Mouse (Mus musculus) heart, adult 18-20 months (tissue): ENCODE results near the gene Rnft2. TPM values are rescaled to one million over a fixed set of nuclear protein-coding genes. Genes with fewer than 3 reads are reported as not detected.

Experiments used
- DNase-seq, 2 experiments: peaks; one replicate each; pipeline ENCODE4 v3.0.0; 2021 to 2022; ENCODE audit warnings: mixed read lengths in 1 of 2
- total RNA-seq, 2 experiments: library from RNA; stranded (reverse); gene quantifications; 2 replicates each; pipeline ENCODE4 v1.2.3; 2021

The Rnft2 gene
- total RNA-seq, 2 experiments from 2014 or later = 1.3 to 2.2 TPM

DNA sequence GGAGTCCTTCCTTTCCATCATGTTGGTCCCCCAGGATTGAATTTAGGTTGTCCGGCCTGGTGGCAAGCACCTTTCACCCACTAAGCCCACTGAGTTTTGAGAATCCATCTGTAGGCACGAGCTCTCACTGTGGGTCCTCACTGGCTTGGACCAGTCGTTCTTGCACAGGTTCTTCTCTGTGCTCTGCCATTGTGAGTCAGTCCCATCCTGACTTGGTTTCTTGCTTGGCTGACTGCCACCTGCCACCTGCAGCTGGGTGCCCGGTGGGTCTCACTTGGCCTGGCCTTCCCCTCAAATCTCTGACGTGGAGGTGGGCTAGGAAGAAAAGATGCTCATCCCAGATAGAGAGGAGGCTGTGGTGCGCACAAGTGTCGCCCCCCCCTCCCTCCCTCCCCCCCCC is 6.1 kb upstream of the Rnft2 start:
- no peak for DNase-seq

GRCm38 (mm10) chr5:118247378-118247777 is 2.5 kb upstream of the Rnft2 start:
- no peak for DNase-seq

DNA sequence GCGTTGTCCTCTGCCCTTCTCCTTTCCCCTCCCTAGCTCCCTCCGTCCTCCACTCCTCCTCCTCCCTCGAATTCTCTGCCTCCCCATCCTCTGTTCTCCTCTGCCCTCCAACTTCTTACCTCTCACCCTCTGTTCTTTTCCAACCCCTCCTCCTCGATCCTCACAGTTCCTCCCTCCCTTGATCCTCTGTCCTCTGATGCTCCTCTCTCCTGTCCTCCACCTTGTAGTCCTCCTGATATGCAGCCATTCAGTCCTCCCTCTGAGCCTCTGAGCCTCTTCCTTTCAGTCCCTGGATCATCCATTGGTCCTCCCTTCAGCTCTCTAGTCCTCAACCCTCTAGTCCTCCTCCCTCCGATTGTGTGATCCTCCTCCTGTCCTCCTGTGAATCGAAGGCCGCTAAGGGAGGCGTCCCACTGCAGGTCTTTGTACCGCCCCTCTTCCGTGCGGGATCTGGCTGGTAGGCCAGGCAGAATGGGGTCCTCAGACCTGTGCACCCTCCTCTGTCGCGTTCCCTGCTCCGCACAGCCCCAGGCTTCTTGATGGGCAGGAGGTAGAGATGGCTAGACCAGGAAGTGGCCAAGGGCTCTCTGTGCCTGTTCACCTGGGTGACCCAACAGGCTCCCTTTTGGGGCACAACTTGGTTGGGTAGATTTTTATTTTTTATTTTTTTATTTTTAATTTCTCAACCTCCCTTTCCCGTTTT is 841 bp upstream of the Rnft2 start:
- DNase-seq = no peak

GRCm38 (mm10) chr5:118239671-118240070 is 5.2 kb downstream of the Rnft2 start:
- DNase-seq = peak; percentile 30 to 72

GRCm38 (mm10) chr5:118236891-118237290 is 8.0 kb downstream of the Rnft2 start:
- DNase-seq = no peak

- DNase-seq = no peak
Measured at GRCm38 (mm10) chr5:118230071-118230611, 14.8 kb downstream of the Rnft2 start.

- no peak for DNase-seq
Measured at GRCm38 (mm10) chr5:118223142-118223757, 21.7 kb downstream of the Rnft2 start.

GRCm38 (mm10) chr5:118217410-118217809 is 27.5 kb downstream of the Rnft2 start:
- DNase-seq = peak; percentile 67 to 70

- DNase-seq = peak; percentile 79
Measured at GRCm38 (mm10) chr5:118214418-118215154, 30.3 kb downstream of the Rnft2 start.

- DNase-seq = no peak
Measured at GRCm38 (mm10) chr5:118214012-118214411, 30.9 kb downstream of the Rnft2 start.

DNA sequence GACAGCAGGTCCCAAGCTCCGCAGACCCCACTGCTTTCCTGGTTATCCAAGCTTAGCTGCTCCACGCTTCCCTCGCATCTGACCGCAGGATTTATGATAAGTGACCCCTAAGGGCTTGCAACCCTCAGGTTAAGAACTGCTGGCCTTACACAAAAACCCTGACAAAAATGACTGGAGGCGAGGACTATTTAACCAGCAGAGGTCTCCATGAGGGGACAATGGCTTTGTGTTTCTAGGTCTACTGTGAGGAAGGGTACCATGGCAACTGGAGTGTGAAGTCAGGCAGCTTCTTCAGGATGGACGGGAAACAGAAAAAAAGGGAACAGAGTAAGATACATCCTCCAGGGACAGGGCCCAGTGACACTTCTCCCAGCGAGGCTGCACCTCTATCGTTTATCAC is 39.1 kb downstream of the Rnft2 start:
- DNase-seq = no peak

GRCm38 (mm10) chr5:118204675-118205440 is 40.1 kb downstream of the Rnft2 start:
- peak in 1 of 2 experiments; percentile 8 for DNase-seq

GRCm38 (mm10) chr5:118199670-118200069 is 45.2 kb downstream of the Rnft2 start:
- DNase-seq = peak in 1 of 2 experiments; percentile 16

DNA sequence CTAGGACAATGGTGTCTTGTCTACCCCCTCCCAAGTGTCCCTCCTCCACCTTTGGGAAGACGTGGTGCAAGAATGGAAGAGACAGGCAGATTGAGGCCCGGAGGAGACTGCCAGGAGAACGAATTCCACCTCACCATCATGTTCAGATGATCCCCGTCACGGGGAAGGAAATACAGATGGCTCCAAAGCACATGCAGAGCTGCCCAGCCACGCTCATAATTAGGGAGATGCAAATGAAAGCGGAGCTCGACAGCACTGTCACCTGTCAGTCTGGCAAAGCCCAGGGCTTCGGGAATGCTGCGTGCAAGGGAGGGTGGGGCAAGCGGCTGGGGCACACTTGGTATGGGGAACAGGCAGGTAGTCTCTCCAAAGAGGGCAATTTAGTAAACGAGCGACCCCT is 47.5 kb downstream of the Rnft2 start:
- no peak for DNase-seq

DNA sequence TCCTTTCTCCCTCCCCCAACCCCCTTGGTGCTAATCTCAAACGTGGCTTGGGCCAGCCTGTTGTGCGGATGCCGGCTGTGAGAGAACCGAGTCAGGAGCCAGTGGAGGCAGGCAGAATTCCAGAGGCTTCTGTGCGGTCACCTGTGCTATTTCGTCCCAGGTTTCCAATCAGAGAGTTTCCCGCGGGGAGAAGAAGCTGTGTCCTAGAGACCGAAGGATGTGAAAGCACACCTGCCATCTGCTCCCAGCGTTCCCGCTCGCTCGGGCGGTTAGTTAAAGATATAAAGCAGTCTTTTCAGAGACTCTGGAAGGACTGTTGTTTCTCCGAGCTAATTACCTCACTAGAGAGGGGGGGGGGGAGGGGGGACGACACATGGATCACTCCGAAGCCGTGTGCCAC is 52.7 kb downstream of the Rnft2 start:
- no peak for DNase-seq

DNA sequence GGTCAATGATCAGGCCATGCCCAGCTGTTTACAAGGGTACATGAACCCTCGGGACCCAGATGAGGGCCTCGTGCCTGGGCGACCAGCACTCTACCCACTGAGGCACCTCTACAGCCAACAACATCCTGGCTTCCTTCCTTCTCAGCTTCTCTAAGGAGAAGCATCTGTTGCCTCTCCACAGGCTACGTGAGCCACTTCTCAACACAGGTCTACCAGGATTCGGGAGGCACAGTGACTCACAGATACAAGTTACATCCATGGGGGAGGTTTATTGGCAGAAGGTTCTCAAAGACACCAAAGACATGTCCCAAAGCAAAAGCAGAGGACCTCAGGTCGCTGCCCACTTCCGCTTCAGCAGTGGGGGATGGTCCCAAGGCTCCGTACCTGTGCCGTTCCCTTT is 54.4 kb downstream of the Rnft2 start:
- no peak for DNase-seq

DNA sequence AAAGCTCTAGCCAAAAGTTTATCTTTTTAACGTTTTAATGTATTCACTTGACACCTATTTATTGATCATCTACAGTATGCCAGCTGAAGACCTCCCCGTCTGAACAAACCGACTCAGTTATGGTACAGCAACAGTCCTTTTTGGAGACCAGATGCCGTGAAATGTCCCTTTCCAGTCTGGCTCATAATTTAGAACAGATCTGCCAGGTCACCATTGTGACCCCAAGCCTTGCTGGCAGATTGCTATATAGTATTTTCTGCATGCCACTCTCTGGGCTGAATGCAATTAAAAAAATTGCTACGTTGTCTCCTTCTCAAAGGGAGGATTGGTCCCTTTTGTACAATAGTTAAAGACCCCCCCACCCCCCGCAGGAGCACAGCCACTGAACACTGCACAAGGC is 56.6 kb downstream of the Rnft2 start:
- DNase-seq = no peak

- DNase-seq = no peak
Measured at GRCm38 (mm10) chr5:118186903-118187633, 57.8 kb downstream of the Rnft2 start.

DNA sequence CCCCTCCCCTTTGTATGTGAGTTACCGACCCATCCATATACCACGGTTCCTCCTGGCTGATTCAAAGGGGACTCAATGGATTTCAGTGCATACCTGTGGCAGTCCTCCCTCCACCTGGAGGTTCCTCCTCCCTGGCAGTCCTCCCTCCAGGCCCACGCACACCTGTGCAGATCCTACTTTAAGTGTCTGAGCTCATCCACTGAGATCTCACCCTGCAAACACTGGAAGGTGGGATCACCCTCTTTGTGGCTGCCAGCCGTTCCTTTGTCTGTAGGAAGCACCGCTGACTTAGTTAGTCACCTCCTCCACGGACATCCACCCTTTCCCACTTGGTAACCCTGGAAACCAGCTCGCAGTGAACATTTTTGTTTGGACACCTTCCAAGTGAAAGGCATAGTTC is 67.3 kb downstream of the Rnft2 start:
- DNase-seq = no peak

GRCm38 (mm10) chr5:118175137-118175536 is 69.8 kb downstream of the Rnft2 start:
- DNase-seq = no peak

DNA sequence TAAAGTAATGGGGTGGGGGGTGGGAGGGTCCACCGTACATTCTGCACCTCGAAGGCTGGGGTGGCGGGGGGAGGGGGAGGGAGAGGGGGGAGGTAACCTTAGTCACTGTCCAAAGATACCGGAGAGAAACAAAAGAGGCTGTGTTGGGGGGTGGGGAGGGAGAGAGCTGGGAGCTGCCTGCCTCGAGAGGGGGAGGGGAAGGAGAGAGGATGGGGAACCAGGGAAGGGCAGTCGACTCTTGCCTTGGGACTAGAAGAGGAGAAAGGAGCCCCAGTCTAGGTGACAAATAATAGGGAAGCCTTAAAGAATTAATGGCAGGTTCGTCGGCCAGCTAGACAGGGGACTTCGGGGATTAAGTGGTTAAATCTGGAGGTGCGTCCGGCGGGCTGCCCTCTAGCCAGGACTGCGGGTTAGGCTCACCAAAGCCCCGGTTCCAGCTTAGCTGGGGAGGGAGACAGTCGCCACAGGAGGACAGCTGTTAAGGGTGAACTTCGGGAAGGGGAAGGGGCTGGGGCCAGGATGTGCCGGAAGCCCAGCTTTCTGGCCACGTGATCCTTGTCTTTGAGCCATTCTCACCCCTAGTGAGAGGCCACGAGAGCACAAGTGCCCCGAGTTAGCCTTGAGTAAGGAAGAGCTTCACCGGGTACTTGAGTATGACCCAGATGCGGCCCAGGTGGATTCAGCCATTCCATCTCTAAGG is 70.5 kb downstream of the Rnft2 start:
- no peak for DNase-seq
